Mouse (Mus musculus) liver, embryonic 12.5 days (tissue): ENCODE measurements around the gene Gm11027. TPM values are rescaled to one million over a fixed set of nuclear protein-coding genes. Genes with fewer than 3 reads are reported as not detected.

Experiments
- ATAC-seq: fragments of 200-750 bp; cut with Nextera tagmentation; 2 replicates; pipeline ENCODE4 v1.8.0; 2017; ENCODE audit warnings: moderate number of reproducible peaks, mild to moderate bottlenecking, moderate library complexity
- H3K27ac ChIP-seq: fragments of 300-500 bp; sonication (generic); 2 replicates; pipeline ENCODE4 v1.5.1; 2016; ENCODE audit warnings: mild to moderate bottlenecking
- H3K27me3 ChIP-seq: fragments of 300-500 bp; sonication (generic); replicated peaks from 2 replicates; pipeline ENCODE4 v1.6.1; 2016; ENCODE audit warnings: mild to moderate bottlenecking, moderate library complexity
- H3K36me3 ChIP-seq: fragments of 300-500 bp; sonication (generic); 2 replicates; pipeline ENCODE4 v1.6.1; 2016; ENCODE audit warnings: mild to moderate bottlenecking, moderate library complexity
- H3K4me1 ChIP-seq: fragments of 300-500 bp; sonication (generic); 2 replicates; pipeline ENCODE4 v1.6.1; 2016
- H3K4me2 ChIP-seq: fragments of 300-500 bp; sonication (generic); 2 replicates; pipeline ENCODE4 v1.6.1; 2016; ENCODE audit warnings: mild to moderate bottlenecking, moderate library complexity
- H3K4me3 ChIP-seq: fragments of 300-500 bp; sonication (generic); 2 replicates; pipeline ENCODE4 v1.5.1; 2016; ENCODE audit warnings: mild to moderate bottlenecking, moderate library complexity
- H3K9ac ChIP-seq: fragments of 300-500 bp; sonication (generic); 2 replicates; pipeline ENCODE4 v1.6.1; 2016; ENCODE audit warnings: mild to moderate bottlenecking, moderate library complexity
- H3K9me3 ChIP-seq: fragments of 300-500 bp; sonication (generic); replicated peaks from 2 replicates; pipeline ENCODE4 v1.6.1; 2016; ENCODE audit warnings: mild to moderate bottlenecking, moderate library complexity
- WGBS: fragments of 180-500 bp; shearing (Covaris S2); methylation state at CpG from one replicate; pipeline ENCODE4 v1.1.7; 2016; ENCODE audit not compliant: insufficient replicate concordance; 5-methylcytosine and 5-hydroxymethylcytosine counted together
- polyA plus RNA-seq: library from polyadenylated mRNA; unstranded; fragments of >200 nt; fragmentation: Nextera tagmentation; extraction: Ambion mirVana; gene quantifications from 2 replicates; pipeline ENCODE4 v1.2.1, GENCODE M21; 2016

Gene Gm11027
- polyA plus RNA-seq, 1 experiment from 2014 or later, result not detected

DNA sequence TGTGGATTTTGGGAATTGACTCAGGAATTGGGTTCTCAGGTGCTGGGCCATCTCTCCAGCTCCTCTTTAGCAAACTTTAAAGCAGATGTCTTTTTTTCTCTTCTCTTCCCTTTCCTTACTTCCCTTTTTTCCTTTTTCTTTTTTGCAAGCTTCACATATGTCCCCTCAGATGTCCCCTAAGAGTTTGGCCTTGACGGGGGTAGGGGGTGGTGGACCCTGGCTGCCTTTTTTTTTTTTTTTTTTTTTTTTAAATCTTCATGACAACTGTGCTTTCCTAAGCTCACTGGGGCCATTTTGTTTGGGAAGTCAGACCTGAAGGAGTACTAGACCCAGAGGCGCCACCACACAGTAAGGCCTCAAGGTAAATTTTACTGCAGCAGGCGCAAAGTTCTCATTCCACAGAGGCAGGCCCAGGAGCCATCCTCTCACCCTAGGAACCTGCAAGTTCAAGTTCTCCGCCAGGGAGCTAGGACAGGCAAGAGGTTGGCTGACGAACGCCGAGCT is 5.0 kb downstream of the Gm11027 start:
- H3K9ac ChIP-seq, result peak overlapping the region; percentile 97
- no peak for ATAC-seq
- peak overlapping the region; percentile 91 for H3K4me2 ChIP-seq
- WGBS, result 2% methylated on average over 7 of the region's 7 CpGs
- no peaks in the 10 kb centered on the region for H3K27me3 ChIP-seq
- no peaks in the 10 kb centered on the region for H3K9me3 ChIP-seq
- peaks cover 66% of the 10 kb centered on the region for H3K4me1 ChIP-seq
- H3K27ac ChIP-seq, result peak overlapping the region; percentile 97
- H3K4me3 ChIP-seq, result peak overlapping the region; percentile 91
- no peaks in the 10 kb centered on the region for H3K36me3 ChIP-seq

DNA sequence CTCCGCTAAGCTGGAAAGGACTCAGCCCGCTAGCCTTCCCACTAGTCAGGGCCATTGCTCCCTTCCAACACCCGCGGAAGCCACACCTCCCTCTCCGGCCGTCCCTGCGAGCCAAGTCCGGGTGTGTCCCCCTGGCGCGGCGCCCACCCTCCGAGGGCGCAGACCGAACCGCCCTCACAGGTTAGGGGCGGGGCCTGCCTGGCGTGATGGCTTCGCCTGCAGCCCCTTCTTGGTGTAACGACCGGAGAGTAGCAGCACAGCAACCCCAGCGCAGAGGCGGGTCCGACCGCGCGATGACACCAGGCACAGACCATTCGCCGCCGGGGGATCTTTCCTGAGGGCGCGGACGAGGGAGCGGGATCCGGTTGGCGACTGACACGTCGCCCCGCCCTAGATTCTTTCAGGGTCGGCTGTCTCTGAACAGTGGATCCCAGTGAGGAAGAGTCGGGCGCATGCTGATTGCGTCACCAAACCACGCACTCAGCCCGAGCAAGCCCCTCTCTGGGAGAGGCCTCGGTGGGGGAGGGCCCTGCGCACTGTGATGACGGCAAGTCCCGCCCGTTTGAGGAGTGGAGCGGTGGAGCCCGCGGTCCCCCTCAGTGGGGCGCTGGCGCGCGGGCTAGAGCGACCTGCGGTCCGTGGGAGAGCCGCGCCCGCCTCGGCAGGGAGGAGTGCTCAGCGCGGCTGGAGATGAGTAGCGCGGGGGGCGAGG is 5.6 kb downstream of the Gm11027 start, which contains the start of gene Esyt2:
Esyt2 (plus strand) TSS at position 544 of the 712 bp plus-strand sequence.
- peak within 1 kb of the TSS; percentile 91 for H3K4me2 ChIP-seq
- H3K9ac ChIP-seq, result peak within 1 kb of the TSS; percentile 97
- H3K4me3 ChIP-seq, result peak within 1 kb of the TSS; percentile 91
- H3K27me3 ChIP-seq, result no peaks in the 10 kb centered on the region
- peaks cover 63% of the 10 kb centered on the region for H3K4me1 ChIP-seq
- WGBS, result under 1% methylated on average over 67 of the region's 68 CpGs
- no peaks in the 10 kb centered on the region for H3K36me3 ChIP-seq
- peak; percentile 91 for ATAC-seq
- H3K27ac ChIP-seq, result peak within 1 kb of the TSS; percentile 97
- no peaks in the 10 kb centered on the region for H3K9me3 ChIP-seq

DNA sequence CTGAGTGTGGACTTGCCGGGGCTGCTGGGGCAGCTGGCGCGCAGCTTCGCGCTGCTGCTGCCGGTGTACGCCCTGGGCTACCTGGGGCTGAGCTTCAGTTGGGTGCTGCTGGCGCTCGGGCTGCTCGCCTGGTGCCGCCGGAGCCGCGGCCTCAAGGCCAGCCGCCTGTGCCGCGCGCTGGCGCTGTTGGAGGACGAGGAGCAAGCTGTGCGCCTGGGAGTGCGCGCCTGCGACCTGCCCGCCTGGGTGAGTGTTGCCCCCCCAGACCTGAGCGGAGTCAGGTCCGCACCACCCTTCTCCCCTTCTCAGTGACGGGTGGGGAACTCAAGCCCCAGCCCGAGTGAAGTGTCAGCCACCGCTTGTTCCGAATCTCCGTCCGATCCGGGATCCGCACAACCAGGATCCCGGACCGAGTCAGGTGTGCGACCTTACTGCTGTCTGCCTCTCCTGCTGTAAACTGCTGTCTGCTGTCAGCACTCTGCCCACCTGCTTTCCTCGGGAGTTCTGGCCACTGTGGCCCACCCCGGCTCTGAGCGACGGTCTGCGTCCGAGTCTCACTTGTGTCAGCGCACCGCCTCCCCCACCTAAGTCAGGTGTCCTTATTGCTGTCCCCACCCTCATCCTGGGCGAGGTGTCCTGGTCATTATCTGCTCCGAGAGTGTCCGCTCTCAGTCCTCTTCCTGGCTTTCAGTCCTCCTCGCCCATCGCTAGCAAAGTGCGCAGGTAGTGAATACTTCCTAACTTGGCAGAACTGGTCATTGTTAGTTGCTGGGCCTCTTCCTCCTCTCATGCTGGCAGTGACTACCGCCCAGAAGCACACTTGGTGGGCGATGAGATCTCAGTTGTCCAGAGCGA is 6.5 kb downstream of the Gm11027 start:
- Histone ChIP-seq H3K4me2 (peak overlapping the region; percentile 91), H3K36me3 (0 out of 2 replicates have a peak, but pooled peaks cover 4% of the 10 kb centered on the region), H3K9ac (peak overlapping the region; percentile 97), H3K4me1 (peaks cover 54% of the 10 kb centered on the region), H3K4me3 (peak overlapping the region; percentile 91), H3K9me3 (no peaks in the 10 kb centered on the region), H3K27me3 (no peaks in the 10 kb centered on the region), H3K27ac (peak overlapping the region; percentile 97)
- peak; percentile 53 for ATAC-seq
- under 1% methylated on average over 55 of the region's 55 CpGs for WGBS

DNA sequence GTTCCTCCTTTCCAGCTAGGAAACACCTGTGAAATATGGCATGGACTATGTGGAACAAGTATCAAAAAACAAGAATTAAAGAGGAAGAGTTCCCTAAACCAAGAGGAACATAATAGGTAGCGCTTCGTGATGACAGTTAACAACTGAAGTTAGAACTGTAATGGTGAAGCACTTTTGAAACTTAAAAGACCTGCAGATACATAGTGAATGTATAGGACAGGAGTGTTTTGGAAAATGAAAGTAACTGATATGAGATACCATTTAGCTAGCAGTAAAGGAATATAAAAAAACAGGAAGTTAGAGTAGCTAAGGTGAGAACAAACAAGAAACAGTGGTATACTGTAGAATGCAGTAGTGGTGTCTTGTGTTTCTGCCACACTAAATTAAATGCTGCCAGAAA is 7.7 kb downstream of the Gm11027 start:
- 63% methylated on average over 2 of the region's 2 CpGs for WGBS
- H3K4me2 ChIP-seq, result peak overlapping the region; percentile 91

DNA sequence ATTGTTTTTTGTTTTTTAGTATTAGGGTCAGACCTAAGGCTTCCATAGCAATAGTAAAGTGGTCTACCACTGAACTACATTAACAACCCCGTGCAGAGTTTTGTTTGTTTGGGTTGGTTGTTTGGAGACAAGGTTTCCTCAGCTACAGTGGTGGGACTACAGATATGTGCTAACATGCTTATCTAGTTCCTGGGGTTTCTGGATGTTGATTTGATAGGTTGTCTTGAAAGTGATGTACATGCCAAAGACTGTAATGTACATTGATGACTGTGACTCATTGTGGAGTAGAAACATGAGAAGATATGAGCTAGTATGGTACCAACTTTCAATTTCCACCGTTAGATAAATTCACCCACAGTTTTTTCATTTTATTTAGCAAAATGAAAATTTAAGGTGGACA is 8.3 kb downstream of the Gm11027 start:
- WGBS, result 53% methylated on average over 2 of the region's 2 CpGs
- Histone ChIP-seq H3K9me3 (no peaks in the 10 kb centered on the region), H3K36me3 (0 out of 2 replicates have a peak, but pooled peaks cover 4% of the 10 kb centered on the region), H3K4me3 (peak overlapping the region; percentile 41), H3K27ac (peak overlapping the region; percentile 45; the same call in 1 of the 2 replicates), H3K4me1 (peaks cover 36% of the 10 kb centered on the region), H3K9ac (0 out of 2 replicates have a peak overlapping the region, but pooled peaks have one; percentile 31), H3K27me3 (no peaks in the 10 kb centered on the region), H3K4me2 (peak overlapping the region; percentile 91)
- ATAC-seq, result no peak

More for the DNA sequence above, 7.7 kb downstream of the Gm11027 start:
- Histone ChIP-seq H3K4me3 (peak overlapping the region; percentile 41), H3K27ac (peak overlapping the region; percentile 45; the same call in 1 of the 2 replicates), H3K27me3 (no peaks in the 10 kb centered on the region), H3K36me3 (0 out of 2 replicates have a peak, but pooled peaks cover 4% of the 10 kb centered on the region), H3K9me3 (no peaks in the 10 kb centered on the region), H3K4me1 (peaks cover 42% of the 10 kb centered on the region), H3K9ac (peak overlapping the region; percentile 54; the same call in 1 of the 2 replicates)
- ATAC-seq, result no peak

DNA sequence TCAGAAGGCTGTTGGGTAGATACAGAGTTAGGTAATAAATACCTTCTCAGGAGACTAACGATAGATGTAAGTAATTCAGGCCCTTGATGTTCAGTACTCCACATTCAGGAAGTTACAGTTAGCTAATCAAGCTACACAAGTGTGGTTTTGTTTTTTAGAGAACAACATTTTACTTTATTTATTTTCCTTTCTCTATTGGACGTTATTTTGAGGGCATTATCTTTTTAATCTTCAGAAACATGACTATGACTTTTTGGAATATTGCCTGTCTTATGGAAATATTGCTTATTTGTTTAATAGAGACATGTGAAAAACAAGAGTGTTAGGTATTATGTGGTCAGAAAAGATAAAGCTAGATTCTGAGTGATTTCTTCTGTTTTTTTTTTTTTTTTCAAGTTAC is 18.0 kb downstream of the Gm11027 start:
- Histone ChIP-seq H3K36me3 (no peaks in the 10 kb centered on the region), H3K4me2 (no peak overlapping the region), H3K9me3 (no peaks in the 10 kb centered on the region), H3K4me1 (peaks cover 5% of the 10 kb centered on the region; the same call in 1 of the 2 replicates), H3K27ac (no peak overlapping the region), H3K4me3 (no peak overlapping the region), H3K9ac (no peak overlapping the region), H3K27me3 (no peaks in the 10 kb centered on the region)
- ATAC-seq, result no peak
- 41% methylated on average over 2 of the region's 2 CpGs for WGBS

DNA sequence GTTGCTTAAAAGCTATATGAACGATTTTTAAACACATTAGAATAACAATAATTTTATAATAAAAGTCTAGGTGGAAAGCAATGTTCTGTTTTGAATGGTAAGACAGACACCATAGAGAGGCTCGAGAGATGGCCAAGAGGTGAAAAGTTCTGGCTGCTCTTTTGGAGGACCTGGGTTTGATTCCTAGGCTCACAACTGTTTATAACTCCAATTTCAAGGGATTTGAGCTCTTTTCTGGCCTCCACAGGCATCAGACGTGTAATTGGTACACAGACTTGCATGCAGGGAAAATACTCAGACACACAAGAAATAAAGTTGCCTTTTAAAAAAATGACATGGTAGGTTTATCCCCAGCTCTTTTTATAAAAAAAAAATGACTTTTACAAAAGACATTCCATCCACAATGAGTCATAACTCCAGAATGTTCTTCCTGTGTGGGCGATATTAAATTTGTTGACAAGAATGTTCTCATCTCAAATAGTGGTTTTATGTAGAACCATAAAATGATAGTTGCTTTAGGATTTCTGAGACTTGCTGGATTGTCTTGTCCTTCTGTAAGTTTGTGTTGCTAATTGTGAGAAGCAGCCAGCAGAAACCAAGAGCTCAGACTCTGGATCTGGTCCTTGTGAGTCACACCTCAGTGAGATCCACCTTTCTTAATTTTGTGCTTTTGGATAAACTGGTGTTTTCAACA is 18.6 kb downstream of the Gm11027 start:
- Histone ChIP-seq H3K27me3 (no peaks in the 10 kb centered on the region), H3K27ac (no peak overlapping the region; the same call in 1 of the 2 replicates), H3K4me1 (peaks cover 5% of the 10 kb centered on the region; the same call in 1 of the 2 replicates), H3K36me3 (no peaks in the 10 kb centered on the region), H3K4me2 (no peak overlapping the region), H3K9ac (no peak overlapping the region), H3K9me3 (no peaks in the 10 kb centered on the region), H3K4me3 (no peak overlapping the region)
- WGBS, result 64% methylated on average over 4 of the region's 4 CpGs
- ATAC-seq, result no peak

DNA sequence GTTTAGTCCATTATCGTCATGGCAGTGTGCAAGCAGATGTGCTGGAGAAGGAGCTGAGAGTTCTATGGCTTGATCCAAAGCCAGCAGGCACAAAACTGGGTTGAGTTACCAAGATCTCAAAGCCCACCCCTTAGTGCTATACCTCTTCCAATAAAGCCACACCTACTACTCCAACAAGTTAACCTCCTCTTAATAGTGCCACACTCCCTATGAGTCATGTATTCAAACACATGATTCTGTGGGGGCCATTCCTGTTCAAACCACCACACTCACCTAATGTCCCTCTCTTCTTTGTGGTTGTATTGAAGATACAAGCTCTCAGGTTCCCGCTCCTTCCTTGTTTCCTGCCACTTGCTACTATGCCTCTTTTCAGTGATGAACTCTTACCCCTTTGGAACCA is 24.7 kb downstream of the Gm11027 start:
- Histone ChIP-seq H3K9ac (no peak overlapping the region), H3K9me3 (no peaks in the 10 kb centered on the region), H3K4me3 (no peak overlapping the region), H3K27me3 (no peaks in the 10 kb centered on the region), H3K27ac (no peak overlapping the region), H3K4me1 (peaks cover 5% of the 10 kb centered on the region), H3K4me2 (no peak overlapping the region), H3K36me3 (peaks cover 6% of the 10 kb centered on the region; the same call in 1 of the 2 replicates)
- 94% methylated on average over 2 of the region's 2 CpGs for WGBS
- no peak for ATAC-seq

DNA sequence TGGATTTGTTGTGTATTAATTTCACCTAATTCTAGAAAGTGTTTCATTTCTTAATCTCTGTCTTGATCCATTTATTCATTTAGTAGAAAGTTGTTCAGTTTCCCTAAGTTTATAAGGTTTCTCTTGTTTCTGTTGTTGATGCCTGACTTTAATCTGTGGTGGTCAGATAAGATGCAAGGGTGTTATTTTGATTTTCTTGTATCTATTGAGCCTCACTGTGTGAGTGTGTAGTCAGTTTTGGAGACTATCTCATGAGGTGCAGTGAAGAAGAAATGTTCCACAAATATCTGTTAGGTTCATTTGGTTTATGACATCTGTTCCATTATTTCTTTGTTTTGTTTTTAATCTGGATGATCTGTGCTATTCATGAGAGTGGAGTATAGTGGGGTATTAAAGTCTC is 27.0 kb downstream of the Gm11027 start:
- H3K9me3 ChIP-seq, result no peaks in the 10 kb centered on the region
- H3K27me3 ChIP-seq, result no peaks in the 10 kb centered on the region
- no peak overlapping the region for H3K4me3 ChIP-seq
- H3K4me1 ChIP-seq, result peaks cover 5% of the 10 kb centered on the region
- H3K4me2 ChIP-seq, result no peak overlapping the region
- no peak overlapping the region for H3K9ac ChIP-seq
- no peak overlapping the region for H3K27ac ChIP-seq
- peaks cover 6% of the 10 kb centered on the region; the same call in 1 of the 2 replicates for H3K36me3 ChIP-seq
- no peak for ATAC-seq

DNA sequence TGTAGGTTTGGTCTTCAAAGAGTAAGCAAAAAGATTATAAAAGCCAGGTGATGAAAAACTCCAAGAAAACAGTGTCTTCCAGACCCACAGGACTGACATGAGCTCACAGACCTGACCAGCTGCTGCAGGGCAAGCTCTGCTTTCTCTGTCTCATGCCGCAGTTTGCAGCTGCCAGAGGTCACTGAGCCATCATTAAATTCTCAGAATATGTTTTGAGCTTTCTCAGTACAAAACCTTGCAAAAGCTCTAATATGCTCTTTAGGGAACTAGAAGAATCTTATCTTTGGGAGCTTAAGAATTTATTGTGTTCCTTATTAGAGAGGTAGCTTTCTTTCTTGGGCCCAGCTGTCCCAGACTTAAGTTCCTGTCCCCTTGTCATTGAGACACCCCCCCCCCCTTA is 30.9 kb downstream of the Gm11027 start:
- 85% methylated on average over 1 of the region's 1 CpGs for WGBS

DNA sequence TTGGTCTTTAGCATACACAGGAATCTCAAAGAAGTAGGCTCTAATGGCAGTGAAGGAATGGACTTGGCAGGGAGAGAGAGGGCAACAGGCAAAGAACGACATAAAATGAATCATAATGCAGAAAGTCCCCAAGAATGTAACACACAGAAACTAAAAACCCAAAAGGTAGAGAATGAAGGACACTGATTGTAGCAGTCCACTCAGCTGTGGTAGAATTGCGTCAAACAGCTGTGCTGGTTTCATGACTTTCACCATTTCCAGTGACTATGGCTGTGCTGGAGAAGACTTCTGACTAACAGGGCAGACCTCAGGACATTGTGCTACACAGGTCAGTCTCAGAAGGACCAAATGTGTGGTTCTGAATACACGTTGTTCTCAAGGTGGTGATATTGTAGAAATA is 32.7 kb downstream of the Gm11027 start:
- no peaks in the 10 kb centered on the region for H3K27me3 ChIP-seq
- no peak overlapping the region for H3K4me2 ChIP-seq
- no peaks in the 10 kb centered on the region for H3K9me3 ChIP-seq
- H3K9ac ChIP-seq, result no peak overlapping the region
- H3K27ac ChIP-seq, result no peak overlapping the region
- H3K4me1 ChIP-seq, result peaks cover 17% of the 10 kb centered on the region
- no peak for ATAC-seq
- H3K4me3 ChIP-seq, result no peak overlapping the region
- no peaks in the 10 kb centered on the region for H3K36me3 ChIP-seq
- WGBS, result 68% methylated on average over 3 of the region's 3 CpGs

More for the DNA sequence above, 30.9 kb downstream of the Gm11027 start:
- ATAC-seq, result no peak
- Histone ChIP-seq H3K27ac (no peak overlapping the region), H3K4me2 (no peak overlapping the region), H3K36me3 (no peaks in the 10 kb centered on the region), H3K27me3 (no peaks in the 10 kb centered on the region), H3K9me3 (no peaks in the 10 kb centered on the region), H3K4me1 (peaks cover 21% of the 10 kb centered on the region), H3K9ac (no peak overlapping the region), H3K4me3 (no peak overlapping the region)
